Mouse (Mus musculus) spleen, adult 2 months (tissue): ENCODE results near the gene Itgb8. TPM values are rescaled to one million over a fixed set of nuclear protein-coding genes. Genes with fewer than 3 reads are reported as not detected.

Experiments
- DNase-seq, 2 experiments: peaks; one replicate each; pipeline versions ENCODE4 v3.0.0 to v3.0.0-alpha.2; 2012 to 2021; ENCODE audit warnings: low spot score in 2 of 2, low read depth in 1 of 2
- H3K27ac ChIP-seq: fragments of 200-500 bp; 2 replicates; pipeline ENCODE4 v1.5.1; 2012; ENCODE audit warnings: low read length, inconsistent platforms; ENCODE audit not compliant: insufficient read depth
- H3K27me3 ChIP-seq: fragments of 200-500 bp; 2 replicates; pipeline ENCODE4 v1.6.1; 2012; ENCODE audit warnings: mild to moderate bottlenecking, moderate library complexity, low read length, inconsistent platforms; ENCODE audit not compliant: control insufficient read depth, insufficient read depth
- H3K36me3 ChIP-seq: fragments of 200-500 bp; 2 replicates; pipeline ENCODE4 v1.6.1; 2012; ENCODE audit warnings: mild to moderate bottlenecking, low read length, inconsistent platforms; ENCODE audit not compliant: control insufficient read depth, insufficient read depth
- H3K4me1 ChIP-seq: fragments of 200-500 bp; 2 replicates; pipeline ENCODE4 v1.6.1; 2011; ENCODE audit warnings: inconsistent platforms; ENCODE audit not compliant: control insufficient read depth, insufficient read depth, insufficient read length
- H3K4me3 ChIP-seq: fragments of 200-500 bp; 2 replicates; pipeline ENCODE4 v1.5.1; 2011; ENCODE audit warnings: mild to moderate bottlenecking, inconsistent platforms; ENCODE audit not compliant: insufficient read depth, insufficient read length; ENCODE audit errors: extremely low read depth
- CTCF ChIP-seq: fragments of 200-500 bp; IDR thresholded peaks from 2 replicates; pipeline ENCODE4 v1.5.1; 2011; ENCODE audit warnings: mild to moderate bottlenecking, inconsistent platforms; ENCODE audit not compliant: insufficient read depth, insufficient read length, insufficient replicate concordance; ENCODE audit errors: extremely low read depth
- POLR2A ChIP-seq: fragments of 200-500 bp; IDR thresholded peaks from 2 replicates; pipeline ENCODE4 v1.6.1; 2011; ENCODE audit warnings: low read depth, low read length, inconsistent platforms
- WGBS: fragments of 180-500 bp; shearing (Covaris S2); methylation state at CpG from one replicate; pipeline ENCODE4 v1.1.7; 2018; 5-methylcytosine and 5-hydroxymethylcytosine counted together
- polyA plus RNA-seq: library from polyadenylated mRNA; depleted of rRNA; stranded (reverse); fragments of >200 nt; gene quantifications from 2 replicates; pipeline ENCODE4 v1.2.3, GENCODE M21; 2012

The Itgb8 gene
- polyA plus RNA-seq, 1 experiment, result 0.02 TPM

- H3K27ac ChIP-seq, result no peak overlapping the region
- H3K36me3 ChIP-seq, result no peaks in the 10 kb centered on the region
- no peaks in the 10 kb centered on the region for H3K4me1 ChIP-seq
- DNase-seq, result no peak
- H3K4me3 ChIP-seq, result no peak overlapping the region
- 59% methylated on average over 1 of the region's 1 CpGs for WGBS
- no peak for TF ChIP-seq POLR2A
- no peak for TF ChIP-seq CTCF
- H3K27me3 ChIP-seq, result no peaks in the 10 kb centered on the region
Measured at GRCm38 (mm10) chr12:119248581-119248980, 10.0 kb upstream of the Itgb8 start.

GRCm38 (mm10) chr12:119241071-119241470, 2.5 kb upstream of the Itgb8 start:
- H3K36me3 ChIP-seq, result no peaks in the 10 kb centered on the region
- DNase-seq, result no peak
- no peaks in the 10 kb centered on the region; the same call in 1 of the 2 replicates for H3K4me1 ChIP-seq
- TF ChIP-seq POLR2A (no peak), CTCF (no peak)
- no peak overlapping the region for H3K4me3 ChIP-seq
- no peak overlapping the region for H3K27ac ChIP-seq
- WGBS, result 73% methylated on average over 1 of the region's 1 CpGs
- peaks cover 10% of the 10 kb centered on the region for H3K27me3 ChIP-seq

GRCm38 (mm10) chr12:119237921-119238695, 494 bp downstream of the Itgb8 start:
- peak overlapping the region; percentile 45; the same call in 1 of the 2 replicates for H3K4me3 ChIP-seq
- peaks cover 10% of the 10 kb centered on the region for H3K27me3 ChIP-seq
- no peaks in the 10 kb centered on the region; the same call in 1 of the 2 replicates for H3K4me1 ChIP-seq
- no peaks in the 10 kb centered on the region for H3K36me3 ChIP-seq
- DNase-seq, result peak in 1 of 2 experiments; percentile 3
- no peak for TF ChIP-seq CTCF
- TF ChIP-seq POLR2A, result no peak
- H3K27ac ChIP-seq, result no peak overlapping the region
- WGBS, result 3% methylated on average over 35 of the region's 35 CpGs

GRCm38 (mm10) chr12:119237241-119237920, 1.2 kb downstream of the Itgb8 start:
- H3K27ac ChIP-seq, result no peak overlapping the region
- 30% methylated on average over 13 of the region's 13 CpGs for WGBS

GRCm38 (mm10) chr12:119231831-119232230, 6.8 kb downstream of the Itgb8 start:
- H3K4me1 ChIP-seq, result no peaks in the 10 kb centered on the region
- H3K4me3 ChIP-seq, result no peak overlapping the region
- DNase-seq, result no peak
- H3K36me3 ChIP-seq, result no peaks in the 10 kb centered on the region
- WGBS, result 97% methylated on average over 2 of the region's 2 CpGs
- no peaks in the 10 kb centered on the region for H3K27me3 ChIP-seq
- TF ChIP-seq CTCF, result no peak
- no peak for TF ChIP-seq POLR2A
- H3K27ac ChIP-seq, result no peak overlapping the region

More at GRCm38 (mm10) chr12:119237241-119237920, 1.2 kb downstream of the Itgb8 start:
- no peaks in the 10 kb centered on the region; the same call in 1 of the 2 replicates for H3K4me1 ChIP-seq
- no peaks in the 10 kb centered on the region for H3K36me3 ChIP-seq
- peak overlapping the region; percentile 5; the same call in 1 of the 2 replicates for H3K4me3 ChIP-seq
- H3K27me3 ChIP-seq, result peaks cover 10% of the 10 kb centered on the region
- DNase-seq, result no peak
- TF ChIP-seq POLR2A, result no peak
- no peak for TF ChIP-seq CTCF

DNA sequence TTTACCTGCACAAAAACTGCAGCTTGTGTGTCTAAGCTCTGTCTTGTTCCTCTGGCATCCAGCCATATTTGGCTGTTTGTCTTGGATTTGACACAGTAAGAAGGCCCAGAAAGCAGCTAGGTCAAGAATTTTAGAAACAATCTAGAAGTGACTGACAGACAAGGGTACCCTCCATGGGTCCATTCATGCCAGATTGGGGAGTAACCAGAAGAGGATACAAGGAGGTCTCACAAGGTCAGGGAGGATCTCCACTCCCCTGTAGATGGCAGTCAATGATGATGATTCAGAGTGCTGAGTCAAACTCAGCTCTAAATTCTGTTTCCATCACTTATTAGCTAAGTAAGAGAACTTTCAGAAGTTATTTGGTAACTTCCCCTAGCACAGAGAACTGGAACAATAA, 8.2 kb downstream of the Itgb8 start:
- TF ChIP-seq POLR2A, result no peak
- TF ChIP-seq CTCF, result no peak

More for the DNA sequence above, 8.2 kb downstream of the Itgb8 start:
- no peak overlapping the region for H3K4me3 ChIP-seq
- H3K27ac ChIP-seq, result no peak overlapping the region
- no peak for DNase-seq
- no peaks in the 10 kb centered on the region for H3K36me3 ChIP-seq
- H3K27me3 ChIP-seq, result no peaks in the 10 kb centered on the region
- H3K4me1 ChIP-seq, result no peaks in the 10 kb centered on the region
